Mouse (Mus musculus) kidney, embryonic 15.5 days (tissue): ENCODE measurements around the gene Epb41l2. TPM values are rescaled to one million over a fixed set of nuclear protein-coding genes. Genes with fewer than 3 reads are reported as not detected.
A peak's percentile ranks its signal among the peaks of the same experiment; 100 is the strongest.

Source experiments
- ATAC-seq: fragments of 200-750 bp; cut with Nextera tagmentation; replicated peaks from 2 replicates; pipeline ENCODE4 v1.8.0; 2017; ENCODE audit warnings: moderate TSS enrichment; ENCODE audit not compliant: low FRiP score
- H3K27ac ChIP-seq: fragments of 300-500 bp; sonication (generic); 2 replicates; pipeline ENCODE4 v1.5.1; 2015; ENCODE audit warnings: mild to moderate bottlenecking, inconsistent platforms
- H3K27me3 ChIP-seq: fragments of 300-500 bp; sonication (generic); 2 replicates; pipeline ENCODE4 v1.6.1; 2015; ENCODE audit warnings: inconsistent platforms
- H3K36me3 ChIP-seq: fragments of 300-500 bp; sonication (generic); 2 replicates; pipeline ENCODE4 v1.6.1; 2015; ENCODE audit warnings: inconsistent platforms
- H3K4me1 ChIP-seq: fragments of 300-500 bp; sonication (generic); 2 replicates; pipeline ENCODE4 v1.6.1; 2015; ENCODE audit warnings: inconsistent platforms
- H3K4me2 ChIP-seq: fragments of 300-500 bp; sonication (generic); 2 replicates; pipeline ENCODE4 v1.6.1; 2015; ENCODE audit warnings: moderate library complexity, mild to moderate bottlenecking, inconsistent platforms
- H3K4me3 ChIP-seq: fragments of 300-500 bp; sonication (generic); replicated peaks from 2 replicates; pipeline ENCODE4 v1.5.1; 2015; ENCODE audit warnings: mild to moderate bottlenecking, inconsistent platforms
- H3K9ac ChIP-seq: fragments of 300-500 bp; sonication (generic); 2 replicates; pipeline ENCODE4 v1.6.1; 2015; ENCODE audit warnings: mild to moderate bottlenecking, inconsistent platforms
- H3K9me3 ChIP-seq: fragments of 300-500 bp; sonication (generic); replicated peaks from 2 replicates; pipeline ENCODE4 v1.6.1; 2016; ENCODE audit warnings: inconsistent platforms
- WGBS: fragments of 180-500 bp; shearing (Covaris S2); methylation state at CpG from one replicate; pipeline ENCODE4 v1.1.7; 2015; ENCODE audit warnings: mixed read lengths; 5-methylcytosine and 5-hydroxymethylcytosine counted together
- polyA plus RNA-seq: library from polyadenylated mRNA; unstranded; fragments of >200 nt; fragmentation: Nextera tagmentation; extraction: Ambion mirVana; gene quantifications from 2 replicates; pipeline ENCODE4 v1.2.1, GENCODE M21; 2015

Epb41l2 gene
- polyA plus RNA-seq, 1 experiment from 2014 or later, result 66.5 TPM

GRCm38 (mm10) chr10:25392786-25393185 lies 33.2 kb downstream of the Epb41l2 start:
- Histone ChIP-seq H3K9ac (no peak overlapping the region), H3K9me3 (no peaks in the 10 kb centered on the region), H3K4me1 (peaks cover 9% of the 10 kb centered on the region), H3K27ac (no peak overlapping the region), H3K27me3 (no peaks in the 10 kb centered on the region), H3K36me3 (no peaks in the 10 kb centered on the region), H3K4me2 (no peak overlapping the region), H3K4me3 (no peak overlapping the region)
- no peak for ATAC-seq
- WGBS, result 86% methylated on average over 7 of the region's 7 CpGs

GRCm38 (mm10) chr10:25393721-25394120 lies 34.1 kb downstream of the Epb41l2 start:
- ATAC-seq, result no peak
- H3K4me2 ChIP-seq, result no peak overlapping the region
- WGBS, result 79% methylated on average over 1 of the region's 1 CpGs
- H3K27me3 ChIP-seq, result no peaks in the 10 kb centered on the region
- H3K27ac ChIP-seq, result no peak overlapping the region
- H3K4me1 ChIP-seq, result peaks cover 17% of the 10 kb centered on the region
- no peak overlapping the region for H3K4me3 ChIP-seq
- no peaks in the 10 kb centered on the region for H3K9me3 ChIP-seq
- H3K36me3 ChIP-seq, result no peaks in the 10 kb centered on the region
- H3K9ac ChIP-seq, result no peak overlapping the region

GRCm38 (mm10) chr10:25395236-25395886 lies 35.8 kb downstream of the Epb41l2 start:
- 86% methylated on average over 5 of the region's 5 CpGs for WGBS
- Histone ChIP-seq H3K27ac (no peak overlapping the region), H3K4me3 (no peak overlapping the region), H3K4me2 (no peak overlapping the region), H3K9me3 (no peaks in the 10 kb centered on the region), H3K36me3 (no peaks in the 10 kb centered on the region), H3K4me1 (peaks cover 17% of the 10 kb centered on the region), H3K27me3 (no peaks in the 10 kb centered on the region), H3K9ac (no peak overlapping the region)
- no peak for ATAC-seq

GRCm38 (mm10) chr10:25396859-25397258 lies 37.3 kb downstream of the Epb41l2 start:
- no peaks in the 10 kb centered on the region for H3K27me3 ChIP-seq
- H3K27ac ChIP-seq, result no peak overlapping the region
- peaks cover 17% of the 10 kb centered on the region for H3K4me1 ChIP-seq
- H3K9me3 ChIP-seq, result no peaks in the 10 kb centered on the region
- 88% methylated on average over 3 of the region's 3 CpGs for WGBS
- no peaks in the 10 kb centered on the region for H3K36me3 ChIP-seq
- H3K9ac ChIP-seq, result no peak overlapping the region
- H3K4me2 ChIP-seq, result no peak overlapping the region
- H3K4me3 ChIP-seq, result no peak overlapping the region
- no peak for ATAC-seq

GRCm38 (mm10) chr10:25397767-25398690 lies 38.4 kb downstream of the Epb41l2 start:
- H3K36me3 ChIP-seq, result no peaks in the 10 kb centered on the region
- no peak overlapping the region for H3K9ac ChIP-seq
- H3K4me1 ChIP-seq, result peaks cover 17% of the 10 kb centered on the region
- H3K27ac ChIP-seq, result no peak overlapping the region
- no peak overlapping the region for H3K4me2 ChIP-seq
- H3K9me3 ChIP-seq, result no peaks in the 10 kb centered on the region
- 47% methylated on average over 14 of the region's 14 CpGs for WGBS
- no peak overlapping the region for H3K4me3 ChIP-seq
- H3K27me3 ChIP-seq, result no peaks in the 10 kb centered on the region
- ATAC-seq, result no peak

GRCm38 (mm10) chr10:25399016-25399415 lies 39.4 kb downstream of the Epb41l2 start:
- peaks cover 26% of the 10 kb centered on the region for H3K4me1 ChIP-seq
- no peak overlapping the region for H3K4me2 ChIP-seq
- no peaks in the 10 kb centered on the region for H3K36me3 ChIP-seq
- H3K27ac ChIP-seq, result no peak overlapping the region
- H3K27me3 ChIP-seq, result no peaks in the 10 kb centered on the region
- H3K9me3 ChIP-seq, result no peaks in the 10 kb centered on the region
- WGBS, result 69% methylated on average over 4 of the region's 4 CpGs
- no peak overlapping the region for H3K9ac ChIP-seq
- no peak overlapping the region for H3K4me3 ChIP-seq
- ATAC-seq, result no peak

GRCm38 (mm10) chr10:25400076-25400475 lies 40.5 kb downstream of the Epb41l2 start:
- H3K27me3 ChIP-seq, result no peaks in the 10 kb centered on the region
- ATAC-seq, result no peak

GRCm38 (mm10) chr10:25400646-25401045 lies 41.0 kb downstream of the Epb41l2 start:
- H3K4me1 ChIP-seq, result peaks cover 29% of the 10 kb centered on the region
- no peak overlapping the region for H3K4me2 ChIP-seq
- 91% methylated on average over 9 of the region's 9 CpGs for WGBS
- no peak for ATAC-seq
- no peak overlapping the region for H3K4me3 ChIP-seq
- H3K36me3 ChIP-seq, result no peaks in the 10 kb centered on the region
- no peaks in the 10 kb centered on the region for H3K9me3 ChIP-seq
- H3K9ac ChIP-seq, result no peak overlapping the region
- H3K27ac ChIP-seq, result no peak overlapping the region
- no peaks in the 10 kb centered on the region for H3K27me3 ChIP-seq

More at GRCm38 (mm10) chr10:25400076-25400475, 40.5 kb downstream of the Epb41l2 start:
- 36% methylated on average over 8 of the region's 8 CpGs for WGBS
- peaks cover 29% of the 10 kb centered on the region for H3K4me1 ChIP-seq
- no peaks in the 10 kb centered on the region for H3K9me3 ChIP-seq
- no peak overlapping the region for H3K9ac ChIP-seq
- H3K27ac ChIP-seq, result no peak overlapping the region
- no peak overlapping the region for H3K4me2 ChIP-seq
- H3K4me3 ChIP-seq, result no peak overlapping the region
- H3K36me3 ChIP-seq, result no peaks in the 10 kb centered on the region

GRCm38 (mm10) chr10:25401356-25401755 lies 41.8 kb downstream of the Epb41l2 start:
- Histone ChIP-seq H3K27me3 (no peaks in the 10 kb centered on the region), H3K4me2 (no peak overlapping the region), H3K36me3 (no peaks in the 10 kb centered on the region), H3K4me1 (peaks cover 29% of the 10 kb centered on the region), H3K27ac (no peak overlapping the region), H3K9me3 (no peaks in the 10 kb centered on the region), H3K4me3 (no peak overlapping the region), H3K9ac (no peak overlapping the region)
- no peak for ATAC-seq
- WGBS, result 47% methylated on average over 2 of the region's 2 CpGs

GRCm38 (mm10) chr10:25402886-25403285 lies 43.3 kb downstream of the Epb41l2 start:
- no peaks in the 10 kb centered on the region for H3K36me3 ChIP-seq
- H3K4me2 ChIP-seq, result no peak overlapping the region
- H3K4me3 ChIP-seq, result no peak overlapping the region
- H3K27me3 ChIP-seq, result no peaks in the 10 kb centered on the region
- H3K9ac ChIP-seq, result no peak overlapping the region
- 68% methylated on average over 1 of the region's 1 CpGs for WGBS
- H3K4me1 ChIP-seq, result peaks cover 21% of the 10 kb centered on the region
- ATAC-seq, result peak; percentile 74; the same call in 1 of the 2 replicates
- no peak overlapping the region for H3K27ac ChIP-seq
- no peaks in the 10 kb centered on the region for H3K9me3 ChIP-seq

GRCm38 (mm10) chr10:25403813-25404701 lies 44.5 kb downstream of the Epb41l2 start:
- H3K36me3 ChIP-seq, result no peaks in the 10 kb centered on the region

More at GRCm38 (mm10) chr10:25403813-25404701, 44.5 kb downstream of the Epb41l2 start:
- Histone ChIP-seq H3K9ac (no peak overlapping the region), H3K27me3 (no peaks in the 10 kb centered on the region), H3K4me3 (no peak overlapping the region), H3K9me3 (no peaks in the 10 kb centered on the region), H3K4me1 (peaks cover 15% of the 10 kb centered on the region), H3K27ac (no peak overlapping the region), H3K4me2 (no peak overlapping the region)
- WGBS, result 63% methylated on average over 15 of the region's 15 CpGs
- no peak for ATAC-seq
